Mouse (Mus musculus) lung, adult 2 months (tissue): ENCODE measurements around the gene Cfap54.

Source experiments
- CTCF ChIP-seq: fragments of 200-500 bp; IDR thresholded peaks from 2 replicates; pipeline ENCODE4 v1.5.1; 2011; ENCODE audit warnings: mild to moderate bottlenecking, low read length, control low read depth; ENCODE audit not compliant: insufficient read depth
- POLR2A ChIP-seq: fragments of 200-500 bp; IDR thresholded peaks from 2 replicates; pipeline ENCODE4 v1.6.1; 2011; ENCODE audit warnings: low read depth, mild to moderate bottlenecking, control low read depth, low read length, borderline replicate concordance; ENCODE audit errors: extremely low read depth

DNA sequence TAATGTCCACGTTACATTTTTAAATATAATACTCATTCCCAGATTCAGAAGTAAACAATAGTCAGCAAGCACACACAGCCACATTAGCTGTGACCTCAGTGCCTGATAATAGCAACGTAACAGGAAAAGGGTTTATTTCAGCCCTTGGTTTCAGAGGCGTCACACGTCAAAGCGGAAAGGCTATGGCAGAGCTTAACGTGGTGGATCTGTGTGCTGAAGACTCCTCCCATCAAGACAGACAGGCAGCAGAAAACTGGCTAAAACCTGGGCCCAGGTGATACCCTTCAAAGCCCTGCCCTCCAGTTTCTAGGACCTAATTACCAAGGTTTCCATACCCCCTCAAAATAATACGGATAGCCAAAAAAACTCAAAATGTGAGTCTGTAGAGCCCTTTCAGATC, 16.0 kb upstream of the Cfap54 start:
- TF ChIP-seq CTCF, result no peak
- no peak for TF ChIP-seq POLR2A
